Mouse (Mus musculus) MEL (cell line): Measurements from ENCODE around the gene Lgr6. TPM values are rescaled to one million over a fixed set of nuclear protein-coding genes. Genes with fewer than 3 reads are reported as not detected.

Experiments
- DNase-seq: peaks from one replicate; pipeline ENCODE4 v3.0.0; 2011; ENCODE audit warnings: low read depth, low spot score
- H3K27ac ChIP-seq: 2 replicates; pipeline ENCODE4 v1.5.1; 2012; ENCODE audit warnings: low read depth, mild to moderate bottlenecking, control low read depth, low read length, moderate library complexity; ENCODE audit not compliant: control insufficient read depth
- H3K27me3 ChIP-seq, 2 experiments: fragments of 150-350 bp in 1 of 2; sonication (generic) in 1 of 2; 2 replicates each; pipeline ENCODE4 v1.6.1; 2012; ENCODE audit warnings: low read length in 2 of 2, mild to moderate bottlenecking in 2 of 2, improper control_type of control experiment in 1 of 2, moderate library complexity in 1 of 2; ENCODE audit not compliant: insufficient read depth in 2 of 2, control insufficient read depth in 1 of 2
- H3K36me3 ChIP-seq, 2 experiments: 2 replicates each; pipeline ENCODE4 v1.6.1; 2012 to 2014; ENCODE audit warnings: low read length in 2 of 2, improper control_type of control experiment in 1 of 2, inconsistent platforms in 1 of 2, mild to moderate bottlenecking in 1 of 2; ENCODE audit not compliant: insufficient read depth in 2 of 2, control insufficient read depth in 1 of 2
- H3K4me1 ChIP-seq, 2 experiments: fragments of 150-350 bp in 1 of 2; sonication (generic) in 1 of 2; 2 replicates each; pipeline ENCODE4 v1.6.1; 2012; ENCODE audit warnings: low read length in 2 of 2, improper control_type of control experiment in 1 of 2, mild to moderate bottlenecking in 1 of 2; ENCODE audit not compliant: insufficient read depth in 2 of 2, control insufficient read depth in 1 of 2
- H3K4me3 ChIP-seq, 2 experiments: fragments of 150-350 bp in 1 of 2; sonication (generic) in 1 of 2; 2 replicates each; pipeline ENCODE4 v1.5.1; 2012; ENCODE audit warnings: low read depth in 2 of 2, low read length in 2 of 2, mild to moderate bottlenecking in 2 of 2, moderate library complexity in 2 of 2, control low read depth in 1 of 2, improper control_type of control experiment in 1 of 2; ENCODE audit not compliant: control insufficient read depth in 1 of 2, insufficient read depth in 1 of 2
- H3K79me2 ChIP-seq: 2 replicates; pipeline ENCODE4 v1.6.1; 2012; ENCODE audit warnings: mild to moderate bottlenecking, low read length, moderate library complexity; ENCODE audit not compliant: control insufficient read depth, poor library complexity, insufficient read depth
- H3K9ac ChIP-seq: 2 replicates; pipeline ENCODE4 v1.6.1; 2012; ENCODE audit warnings: low read depth, mild to moderate bottlenecking, control low read depth, low read length, moderate library complexity; ENCODE audit not compliant: control insufficient read depth, poor library complexity, severe bottlenecking
- H3K9me3 ChIP-seq: fragments of 150-350 bp; sonication (generic); replicated peaks from 2 replicates; pipeline ENCODE4 v1.6.1; 2012; ENCODE audit warnings: mild to moderate bottlenecking, low read length, improper control_type of control experiment, moderate library complexity; ENCODE audit not compliant: insufficient read depth
- BHLHE40 ChIP-seq: IDR thresholded peaks from 2 replicates; pipeline ENCODE4 v1.6.1; 2012; ENCODE audit warnings: low read depth, mild to moderate bottlenecking, inconsistent platforms, low read length, improper control_type of control experiment, borderline replicate concordance
- CHD1 ChIP-seq: IDR thresholded peaks from 2 replicates; pipeline ENCODE4 v1.6.1; 2012; ENCODE audit warnings: low read depth, mild to moderate bottlenecking, inconsistent platforms, low read length, improper control_type of control experiment
- E2F4 ChIP-seq: IDR thresholded peaks from 2 replicates; pipeline ENCODE4 v1.6.1; 2011; ENCODE audit warnings: low read depth, low read length, improper control_type of control experiment, borderline replicate concordance
- ELF1 ChIP-seq: IDR thresholded peaks from 2 replicates; pipeline ENCODE4 v1.6.1; 2014; ENCODE audit warnings: low read depth, mild to moderate bottlenecking, inconsistent platforms, low read length, improper control_type of control experiment, moderate library complexity
- ETS1 ChIP-seq: IDR thresholded peaks from 2 replicates; pipeline ENCODE4 v1.6.1; 2012; ENCODE audit warnings: low read depth, mild to moderate bottlenecking, inconsistent platforms, low read length, improper control_type of control experiment, moderate library complexity
- GABPA ChIP-seq: IDR thresholded peaks from 2 replicates; pipeline ENCODE4 v1.6.1; 2012; ENCODE audit warnings: low read depth, mild to moderate bottlenecking, inconsistent platforms, low read length, improper control_type of control experiment, moderate library complexity
- KAT2A ChIP-seq: conservative IDR thresholded peaks from 2 replicates; pipeline ENCODE4 v1.6.1; 2012; ENCODE audit warnings: low read depth, low read length, improper control_type of control experiment, inconsistent platforms
- MAFK ChIP-seq: IDR thresholded peaks from 2 replicates; pipeline ENCODE4 v1.6.1; 2011; ENCODE audit warnings: low read depth, mild to moderate bottlenecking, low read length, improper control_type of control experiment, borderline replicate concordance
- MAX ChIP-seq: IDR thresholded peaks from 2 replicates; pipeline ENCODE4 v1.6.1; 2011; ENCODE audit warnings: low read length, improper control_type of control experiment
- MAZ ChIP-seq: IDR thresholded peaks from 2 replicates; pipeline ENCODE4 v1.6.1; 2012; ENCODE audit warnings: low read depth, mild to moderate bottlenecking, inconsistent platforms, low read length, improper control_type of control experiment
- MXI1 ChIP-seq: IDR thresholded peaks from 2 replicates; pipeline ENCODE4 v1.6.1; 2011; ENCODE audit warnings: mild to moderate bottlenecking, low read depth, low read length, improper control_type of control experiment
- NELFE ChIP-seq: IDR thresholded peaks from 2 replicates; pipeline ENCODE4 v1.6.1; 2011; ENCODE audit warnings: low read depth, low read length, improper control_type of control experiment
- NRF1 ChIP-seq: IDR thresholded peaks from 2 replicates; pipeline ENCODE4 v1.6.1; 2014; ENCODE audit warnings: low read depth, mild to moderate bottlenecking, inconsistent platforms, low read length, improper control_type of control experiment, moderate library complexity; ENCODE audit not compliant: poor library complexity, insufficient read depth, severe bottlenecking
- POLR2A ChIP-seq, 2 experiments: IDR thresholded peaks; 2 replicates each; pipeline ENCODE4 v1.6.1; 2011 to 2012; ENCODE audit warnings: low read length in 2 of 2, mild to moderate bottlenecking in 2 of 2, control low read depth in 1 of 2, improper control_type of control experiment in 1 of 2, low read depth in 1 of 2, moderate library complexity in 1 of 2; ENCODE audit not compliant: control insufficient read depth in 1 of 2, insufficient read depth in 1 of 2, poor library complexity in 1 of 2
- POLR2AphosphoS5 ChIP-seq: IDR thresholded peaks from 2 replicates; pipeline ENCODE4 v1.6.1; 2012; ENCODE audit warnings: low read depth, borderline replicate concordance, mild to moderate bottlenecking, inconsistent platforms, low read length, moderate library complexity, mixed read lengths
- RCOR1 ChIP-seq: IDR thresholded peaks from 2 replicates; pipeline ENCODE4 v1.6.1; 2012; ENCODE audit warnings: low read depth, mild to moderate bottlenecking, inconsistent platforms, low read length, improper control_type of control experiment
- SIN3A ChIP-seq: IDR thresholded peaks from 2 replicates; pipeline ENCODE4 v1.6.1; 2012; ENCODE audit warnings: low read length, improper control_type of control experiment, inconsistent platforms
- SMC3 ChIP-seq: IDR thresholded peaks from 2 replicates; pipeline ENCODE4 v1.6.1; 2011; ENCODE audit warnings: low read depth, low read length, improper control_type of control experiment
- TCF12 ChIP-seq: IDR thresholded peaks from 2 replicates; pipeline ENCODE4 v1.6.1; 2014; ENCODE audit warnings: low read depth, mild to moderate bottlenecking, inconsistent platforms, low read length, improper control_type of control experiment, moderate library complexity
- USF1 ChIP-seq: IDR thresholded peaks from 2 replicates; pipeline ENCODE4 v1.6.1; 2014; ENCODE audit warnings: low read depth, mild to moderate bottlenecking, inconsistent platforms, low read length, improper control_type of control experiment, moderate library complexity
- ZNF384 ChIP-seq: IDR thresholded peaks from 2 replicates; pipeline ENCODE4 v1.6.1; 2012; ENCODE audit warnings: low read depth, mild to moderate bottlenecking, inconsistent platforms, low read length, improper control_type of control experiment
- polyA plus RNA-seq, 2 experiments: library from polyadenylated mRNA; stranded (reverse) in 1 of 2; unstranded in 1 of 2; fragments of >175 nt in 1 of 2; fragments of >200 nt in 1 of 2; gene quantifications; 2 replicates each; pipeline versions ENCODE4 v1.2.1 to v1.2.4; 2012; ENCODE audit warnings: low replicate concordance in 2 of 2, low read depth in 1 of 2; ENCODE audit not compliant: insufficient read length in 2 of 2, insufficient read depth in 1 of 2, missing spikeins in 1 of 2
- total RNA-seq: library from RNA; depleted of rRNA; stranded (reverse); fragments of 300-350 nt; gene quantifications from 2 replicates; pipeline ENCODE4 v1.2.3, GENCODE M21; 2012

Gene Lgr6
- total and polyA plus RNA-seq, 3 experiments, result 0.04 to 0.10 TPM; not detected in 1

DNA sequence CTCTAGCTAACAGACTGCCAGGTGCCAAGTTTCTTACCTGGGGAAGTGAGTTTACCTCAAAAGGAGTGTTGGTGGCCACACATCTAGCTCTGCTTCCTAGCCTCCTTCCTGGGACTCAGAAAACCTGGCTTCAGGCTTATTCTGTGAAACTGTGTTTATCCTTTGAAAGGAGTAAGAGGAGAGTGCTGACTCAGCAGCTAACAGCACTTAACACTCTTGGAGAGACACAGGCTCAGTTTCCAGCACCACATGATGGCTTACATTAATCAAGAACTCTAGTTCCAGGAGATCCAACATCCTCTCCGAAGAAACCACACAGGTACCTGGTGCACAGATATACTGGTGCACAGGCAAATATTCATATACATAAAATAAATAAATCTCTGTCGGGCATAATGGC, 162.2 kb downstream of the Lgr6 start:
- peaks cover 2% of the 10 kb centered on the region for H3K79me2 ChIP-seq
- TF ChIP-seq SMC3 (no peak), MAFK (peak; percentile 91), SIN3A (no peak), TCF12 (no peak), MAX (no peak), E2F4 (no peak), BHLHE40 (no peak)
- no peak overlapping the region for H3K9ac ChIP-seq
- H3K9me3 ChIP-seq, result no peaks in the 10 kb centered on the region
- no peaks in the 10 kb centered on the region for H3K27me3 ChIP-seq
- H3K36me3 ChIP-seq, result no peaks in the 10 kb centered on the region
- H3K4me3 ChIP-seq, result no peak overlapping the region
- DNase-seq, result no peak
- no peaks in the 10 kb centered on the region for H3K4me1 ChIP-seq
- H3K27ac ChIP-seq, result no peak overlapping the region

DNA sequence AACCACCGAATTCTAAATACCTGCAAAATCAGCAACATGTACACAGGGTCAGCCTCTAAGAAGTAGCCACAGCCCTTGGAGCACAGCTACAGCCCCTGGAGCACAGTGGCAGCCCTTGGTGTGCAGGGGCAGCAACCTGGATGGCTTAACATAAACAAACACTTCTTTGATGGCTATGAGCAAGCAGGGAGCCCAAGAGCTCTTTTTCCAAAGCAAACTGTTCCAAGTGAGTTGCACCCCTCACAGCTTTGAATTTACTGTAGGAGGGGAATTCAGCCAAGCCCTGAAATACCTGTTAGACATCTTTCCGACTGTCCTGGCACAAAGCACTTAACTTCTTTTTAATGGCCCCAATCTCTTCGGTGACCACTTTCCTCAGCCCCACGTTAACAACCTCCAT, 164.2 kb downstream of the Lgr6 start:
- H3K27ac ChIP-seq, result no peak overlapping the region
- no peak for TF ChIP-seq MAX
- TF ChIP-seq MXI1, result no peak
- no peak for TF ChIP-seq POLR2AphosphoS5
- no peak for TF ChIP-seq USF1

DNA sequence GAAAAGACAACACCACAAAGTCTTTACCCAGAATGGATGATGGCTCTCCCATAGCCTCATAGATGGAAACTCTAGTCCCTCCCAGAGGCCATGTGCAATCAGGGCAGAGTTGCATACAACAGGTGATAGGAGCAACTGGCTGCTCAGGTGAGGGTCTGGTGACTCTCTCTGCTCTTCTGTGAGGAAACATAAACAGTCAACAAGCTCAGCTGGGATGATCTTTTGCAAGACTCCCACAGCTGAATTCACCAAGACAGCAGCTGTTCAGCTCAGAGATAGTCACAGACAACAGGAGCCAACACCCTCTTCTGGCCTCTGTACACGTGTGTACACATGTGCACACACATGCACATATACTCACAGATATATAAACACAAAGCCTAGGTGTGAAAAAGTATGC, 166.8 kb downstream of the Lgr6 start:
- Histone ChIP-seq H3K4me3 (no peak overlapping the region), H3K79me2 (no peaks in the 10 kb centered on the region), H3K27me3 (no peaks in the 10 kb centered on the region), H3K36me3 (no peaks in the 10 kb centered on the region), H3K27ac (no peak overlapping the region), H3K4me1 (no peaks in the 10 kb centered on the region), H3K9ac (no peak overlapping the region), H3K9me3 (no peaks in the 10 kb centered on the region)
- no peak for DNase-seq
- no peak for TF ChIP-seq GABPA
- TF ChIP-seq KAT2A, result no peak
- no peak for TF ChIP-seq TCF12
- TF ChIP-seq MAZ, result no peak
- no peak for TF ChIP-seq POLR2A (IDR thresholded peaks at IDR 0.05; ENCODE audit: control insufficient read depth in 1 of 2, insufficient read depth in 1 of 2, low read depth in 1 of 2, low read length in 2 of 2, poor library complexity in 1 of 2)
- no peak for TF ChIP-seq BHLHE40
- no peak for TF ChIP-seq NRF1
- no peak for TF ChIP-seq ETS1
- TF ChIP-seq NELFE, result no peak
- no peak for TF ChIP-seq ZNF384
- no peak for TF ChIP-seq RCOR1
- no peak for TF ChIP-seq E2F4
- TF ChIP-seq CHD1, result no peak
- no peak for TF ChIP-seq ELF1
- TF ChIP-seq MAFK, result no peak

More for the DNA sequence above, 164.2 kb downstream of the Lgr6 start:
- no peak for DNase-seq
- no peaks in the 10 kb centered on the region for H3K79me2 ChIP-seq
- H3K36me3 ChIP-seq, result no peaks in the 10 kb centered on the region
- no peak overlapping the region for H3K9ac ChIP-seq
- no peaks in the 10 kb centered on the region for H3K9me3 ChIP-seq
- no peaks in the 10 kb centered on the region for H3K27me3 ChIP-seq
- no peaks in the 10 kb centered on the region for H3K4me1 ChIP-seq
- H3K4me3 ChIP-seq, result no peak overlapping the region
